Mouse (Mus musculus): ENCODE measurements at regions not wholly inside any gene's neighbourhood (a gene's known extent, or its start where the extent isn't known, plus 50 kb on each side); places are given as distances from the start of the nearest gene placed in this dataset.

DNA sequence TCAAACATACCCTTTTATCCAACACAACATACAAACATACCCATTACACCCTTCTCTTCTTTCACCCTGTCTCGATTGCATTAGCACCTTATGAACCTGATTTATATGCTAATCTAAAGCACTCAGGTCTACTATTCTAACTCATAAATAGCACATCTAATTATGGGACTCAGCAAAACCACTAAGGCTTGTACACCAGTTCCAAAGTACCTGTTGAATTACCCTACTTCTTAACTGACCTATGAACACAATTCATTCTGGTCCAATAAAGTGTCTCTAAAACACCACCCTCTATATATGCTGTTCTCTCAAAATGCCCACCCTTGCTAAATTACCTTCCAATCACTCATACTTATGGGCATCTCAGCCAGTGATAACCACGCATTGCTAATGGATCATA lies 452.7 kb upstream of the Atp2b1 start:
- TF ChIP-seq USF1 (IDR thresholded peaks at IDR 0.05; ENCODE audit: low read depth) (no peak), MYOD1 (IDR thresholded peaks at IDR 0.05; ENCODE audit: control insufficient read depth, insufficient read length, low read depth) (no peak), MAX (IDR thresholded peaks at IDR 0.05) (no peak), CTCF (IDR thresholded peaks at IDR 0.05; ENCODE audit: control insufficient read depth, insufficient read depth, insufficient read length) (no peak), MYOG (IDR thresholded peaks at IDR 0.05; ENCODE audit: control insufficient read depth, extremely low read depth, insufficient read length) (no peak), CEBPB (IDR thresholded peaks at IDR 0.05; ENCODE audit: low read depth) (no peak), FOSL1 (IDR thresholded peaks at IDR 0.05; ENCODE audit: insufficient read depth, low read length, poor library complexity, severe bottlenecking) (no peak)
- H3K79me2 ChIP-seq (ENCODE audit: control insufficient read depth, insufficient read depth), result no peaks in the 10 kb centered on the region
- H3ac ChIP-seq (ENCODE audit: control insufficient read depth, insufficient read length, low read depth), result no peak overlapping the region
- H3K27me3 ChIP-seq (ENCODE audit: control insufficient read depth, insufficient read depth, insufficient read length), result no peaks in the 10 kb centered on the region
- H3K79me3 ChIP-seq (ENCODE audit: low read depth), result no peaks in the 10 kb centered on the region
- H3K36me3 ChIP-seq (ENCODE audit: control insufficient read depth, insufficient read depth), result no peaks in the 10 kb centered on the region
- no peak overlapping the region for H3K4me3 ChIP-seq (ENCODE audit: insufficient read depth, poor library complexity, severe bottlenecking)

DNA sequence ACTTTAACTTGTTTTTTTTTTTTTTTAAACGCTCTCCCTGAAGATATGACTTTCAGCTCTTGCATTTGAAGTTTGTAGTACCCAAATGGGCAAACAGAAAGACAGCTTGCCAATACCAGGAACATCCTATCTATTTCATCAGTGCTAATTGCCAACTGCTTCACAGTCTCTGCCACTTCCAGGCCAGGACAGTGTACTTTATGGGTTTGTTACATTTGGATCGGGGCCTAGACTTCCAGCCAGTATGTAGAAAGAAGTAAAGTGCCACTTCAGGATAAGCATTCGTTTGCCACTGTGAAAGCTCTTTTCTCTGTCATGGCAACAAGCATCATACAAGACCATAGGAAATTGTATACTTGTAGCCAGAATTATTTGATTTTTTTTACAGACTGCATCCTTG lies 439.6 kb upstream of the Atp2b1 start:
- no peaks in the 10 kb centered on the region for H3K79me3 ChIP-seq (ENCODE audit: low read depth)
- H3K79me2 ChIP-seq (ENCODE audit: control insufficient read depth, insufficient read depth), result no peaks in the 10 kb centered on the region
- no peak overlapping the region for H3K4me3 ChIP-seq (ENCODE audit: insufficient read depth, poor library complexity, severe bottlenecking)
- H3K36me3 ChIP-seq (ENCODE audit: control insufficient read depth, insufficient read depth), result no peaks in the 10 kb centered on the region
- H3ac ChIP-seq (ENCODE audit: control insufficient read depth, insufficient read length, low read depth), result no peak overlapping the region
- H3K27me3 ChIP-seq (ENCODE audit: control insufficient read depth, insufficient read depth, insufficient read length), result no peaks in the 10 kb centered on the region
- TF ChIP-seq CEBPB (IDR thresholded peaks at IDR 0.05; ENCODE audit: low read depth) (no peak), MYOG (IDR thresholded peaks at IDR 0.05; ENCODE audit: control insufficient read depth, extremely low read depth, insufficient read length) (no peak), MYOD1 (IDR thresholded peaks at IDR 0.05; ENCODE audit: control insufficient read depth, insufficient read length, low read depth) (no peak), FOSL1 (IDR thresholded peaks at IDR 0.05; ENCODE audit: insufficient read depth, low read length, poor library complexity, severe bottlenecking) (no peak), USF1 (IDR thresholded peaks at IDR 0.05; ENCODE audit: low read depth) (no peak), MAX (IDR thresholded peaks at IDR 0.05) (no peak), CTCF (IDR thresholded peaks at IDR 0.05; ENCODE audit: control insufficient read depth, insufficient read depth, insufficient read length) (no peak)

DNA sequence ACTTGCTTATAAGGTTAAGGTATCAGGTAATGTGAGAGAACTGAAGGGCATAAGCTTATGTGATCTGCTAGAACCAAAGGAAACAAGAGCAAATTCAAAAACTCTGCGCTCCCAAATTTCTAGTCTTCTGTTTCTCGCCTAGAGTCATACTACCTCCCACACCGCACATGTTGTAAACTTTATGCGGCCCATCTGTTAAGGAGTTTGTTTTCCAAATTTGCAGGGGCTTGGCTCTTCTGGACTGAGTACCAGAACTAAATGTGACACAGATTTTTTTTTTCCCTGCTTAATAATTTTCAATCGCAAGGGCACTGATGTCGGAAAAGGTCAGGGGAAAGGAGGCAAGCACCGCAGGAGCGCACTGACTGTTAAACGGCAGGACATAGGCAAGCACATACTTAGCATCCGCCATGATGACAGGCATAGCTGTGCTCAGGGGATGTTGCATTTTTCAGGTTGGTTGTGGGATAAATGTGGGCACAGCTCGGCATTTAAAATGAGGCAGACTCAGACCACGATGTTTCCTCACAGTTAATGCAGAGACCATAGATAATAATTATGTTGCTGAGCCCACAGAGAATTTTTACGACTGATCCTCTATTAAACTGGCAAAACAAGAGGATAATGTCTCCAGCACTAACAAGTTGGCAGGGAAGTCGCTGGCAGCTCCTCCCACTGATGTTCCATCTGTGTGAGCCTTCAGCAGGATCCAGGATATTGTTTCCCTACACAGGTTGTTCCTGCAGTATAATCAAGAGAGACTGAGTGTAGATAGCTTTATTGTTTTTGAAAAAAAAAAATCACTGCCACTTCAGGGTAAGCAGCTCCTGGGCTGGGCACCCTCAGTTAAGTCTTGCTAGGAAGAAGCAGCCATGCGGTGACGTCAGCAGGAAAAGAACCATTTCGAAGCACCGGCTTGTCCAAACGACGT lies 428.2 kb upstream of the Atp2b1 start:
- no peaks in the 10 kb centered on the region for H3K27me3 ChIP-seq (ENCODE audit: control insufficient read depth, insufficient read depth, insufficient read length)
- no peaks in the 10 kb centered on the region for H3K79me2 ChIP-seq (ENCODE audit: control insufficient read depth, insufficient read depth)
- H3K4me3 ChIP-seq (ENCODE audit: insufficient read depth, poor library complexity, severe bottlenecking), result no peak overlapping the region
- H3K36me3 ChIP-seq (ENCODE audit: control insufficient read depth, insufficient read depth), result no peaks in the 10 kb centered on the region
- H3ac ChIP-seq (ENCODE audit: control insufficient read depth, insufficient read length, low read depth), result no peak overlapping the region
- TF ChIP-seq MAX (IDR thresholded peaks at IDR 0.05), result no peak
- no peak for TF ChIP-seq FOSL1 (IDR thresholded peaks at IDR 0.05; ENCODE audit: insufficient read depth, low read length, poor library complexity, severe bottlenecking)
- TF ChIP-seq CTCF (IDR thresholded peaks at IDR 0.05; ENCODE audit: control insufficient read depth, insufficient read depth, insufficient read length), result no peak
- no peak for TF ChIP-seq MYOD1 (IDR thresholded peaks at IDR 0.05; ENCODE audit: control insufficient read depth, insufficient read length, low read depth)
- TF ChIP-seq USF1 (IDR thresholded peaks at IDR 0.05; ENCODE audit: low read depth), result no peak
- TF ChIP-seq CEBPB (IDR thresholded peaks at IDR 0.05; ENCODE audit: low read depth), result no peak
- no peak for TF ChIP-seq MYOG (IDR thresholded peaks at IDR 0.05; ENCODE audit: control insufficient read depth, extremely low read depth, insufficient read length)
- no peaks in the 10 kb centered on the region for H3K79me3 ChIP-seq (ENCODE audit: low read depth)

GRCm38 (mm10) chr10:98494354-98494753 lies 419.9 kb upstream of the Atp2b1 start:
- H3K79me3 ChIP-seq (ENCODE audit: low read depth), result no peaks in the 10 kb centered on the region
- H3K36me3 ChIP-seq (ENCODE audit: control insufficient read depth, insufficient read depth), result no peaks in the 10 kb centered on the region
- TF ChIP-seq MYOD1 (IDR thresholded peaks at IDR 0.05; ENCODE audit: control insufficient read depth, insufficient read length, low read depth) (no peak), CEBPB (IDR thresholded peaks at IDR 0.05; ENCODE audit: low read depth) (no peak), CTCF (IDR thresholded peaks at IDR 0.05; ENCODE audit: control insufficient read depth, insufficient read depth, insufficient read length) (no peak), USF1 (IDR thresholded peaks at IDR 0.05; ENCODE audit: low read depth) (no peak), MAX (IDR thresholded peaks at IDR 0.05) (no peak), MYOG (IDR thresholded peaks at IDR 0.05; ENCODE audit: control insufficient read depth, extremely low read depth, insufficient read length) (no peak), FOSL1 (IDR thresholded peaks at IDR 0.05; ENCODE audit: insufficient read depth, low read length, poor library complexity, severe bottlenecking) (no peak)

GRCm38 (mm10) chr10:98496254-98496653 lies 418.0 kb upstream of the Atp2b1 start:
- Histone ChIP-seq H3ac (ENCODE audit: control insufficient read depth, insufficient read length, low read depth) (no peak overlapping the region), H3K27me3 (ENCODE audit: control insufficient read depth, insufficient read depth, insufficient read length) (no peaks in the 10 kb centered on the region), H3K36me3 (ENCODE audit: control insufficient read depth, insufficient read depth) (no peaks in the 10 kb centered on the region), H3K79me2 (ENCODE audit: control insufficient read depth, insufficient read depth) (no peaks in the 10 kb centered on the region), H3K79me3 (ENCODE audit: low read depth) (no peaks in the 10 kb centered on the region), H3K4me3 (ENCODE audit: insufficient read depth, poor library complexity, severe bottlenecking) (no peak overlapping the region)
- TF ChIP-seq MYOG (IDR thresholded peaks at IDR 0.05; ENCODE audit: control insufficient read depth, extremely low read depth, insufficient read length), result no peak
- TF ChIP-seq USF1 (IDR thresholded peaks at IDR 0.05; ENCODE audit: low read depth), result peak; percentile 82
- TF ChIP-seq MYOD1 (IDR thresholded peaks at IDR 0.05; ENCODE audit: control insufficient read depth, insufficient read length, low read depth), result peak; percentile 44
- TF ChIP-seq FOSL1 (IDR thresholded peaks at IDR 0.05; ENCODE audit: insufficient read depth, low read length, poor library complexity, severe bottlenecking), result peak; percentile 93
- no peak for TF ChIP-seq MAX (IDR thresholded peaks at IDR 0.05)

More at GRCm38 (mm10) chr10:98494354-98494753, 419.9 kb upstream of the Atp2b1 start:
- H3K27me3 ChIP-seq (ENCODE audit: control insufficient read depth, insufficient read depth, insufficient read length), result no peaks in the 10 kb centered on the region
- no peaks in the 10 kb centered on the region for H3K79me2 ChIP-seq (ENCODE audit: control insufficient read depth, insufficient read depth)
- H3K4me3 ChIP-seq (ENCODE audit: insufficient read depth, poor library complexity, severe bottlenecking), result no peak overlapping the region
- H3ac ChIP-seq (ENCODE audit: control insufficient read depth, insufficient read length, low read depth), result no peak overlapping the region

Measured in C2C12 (cell line).